Mouse (Mus musculus): Measurements from ENCODE around the gene Il6st. TPM values are rescaled to one million over a fixed set of nuclear protein-coding genes. Genes with fewer than 3 reads are reported as not detected.

The Il6st gene
- polyA plus RNA-seq, 1 experiment = not detected

DNA sequence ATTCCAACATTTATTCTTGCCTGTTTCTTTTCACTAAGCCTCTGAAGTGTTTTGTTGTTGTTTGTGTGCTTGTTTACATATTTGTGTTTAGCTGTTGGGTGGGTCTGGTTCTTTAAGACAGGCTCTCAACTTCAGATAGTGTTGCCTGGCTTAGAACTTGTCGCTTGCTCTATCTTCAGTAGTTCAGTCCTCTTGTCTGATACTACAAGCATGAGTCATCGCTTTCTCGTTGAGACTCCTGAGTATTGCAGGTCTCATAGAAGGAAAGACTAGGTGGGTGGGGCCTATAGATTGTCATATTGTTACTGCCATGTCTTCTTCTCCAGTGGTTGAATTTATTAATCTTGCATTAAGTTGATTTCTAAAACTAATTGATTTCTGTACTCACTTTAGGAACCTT is 26.2 kb downstream of the Il6st start:
- H3K4me3 ChIP-seq (ENCODE audit: insufficient read depth, low read depth, low read length) = no peak overlapping the region
- H3K27ac ChIP-seq (ENCODE audit: insufficient read depth, low read depth, low read length) = no peak overlapping the region
- 90% methylated on average over 3 of the region's 3 CpGs for WGBS
- no peaks in the 10 kb centered on the region for H3K4me1 ChIP-seq (ENCODE audit: control insufficient read depth, insufficient read depth, low read length)
- TF ChIP-seq CTCF (IDR thresholded peaks at IDR 0.05; ENCODE audit: insufficient read depth, low read depth, low read length) (no peak), POLR2A (IDR thresholded peaks at IDR 0.05; ENCODE audit: insufficient read depth, low read depth, low read length) (no peak)

DNA sequence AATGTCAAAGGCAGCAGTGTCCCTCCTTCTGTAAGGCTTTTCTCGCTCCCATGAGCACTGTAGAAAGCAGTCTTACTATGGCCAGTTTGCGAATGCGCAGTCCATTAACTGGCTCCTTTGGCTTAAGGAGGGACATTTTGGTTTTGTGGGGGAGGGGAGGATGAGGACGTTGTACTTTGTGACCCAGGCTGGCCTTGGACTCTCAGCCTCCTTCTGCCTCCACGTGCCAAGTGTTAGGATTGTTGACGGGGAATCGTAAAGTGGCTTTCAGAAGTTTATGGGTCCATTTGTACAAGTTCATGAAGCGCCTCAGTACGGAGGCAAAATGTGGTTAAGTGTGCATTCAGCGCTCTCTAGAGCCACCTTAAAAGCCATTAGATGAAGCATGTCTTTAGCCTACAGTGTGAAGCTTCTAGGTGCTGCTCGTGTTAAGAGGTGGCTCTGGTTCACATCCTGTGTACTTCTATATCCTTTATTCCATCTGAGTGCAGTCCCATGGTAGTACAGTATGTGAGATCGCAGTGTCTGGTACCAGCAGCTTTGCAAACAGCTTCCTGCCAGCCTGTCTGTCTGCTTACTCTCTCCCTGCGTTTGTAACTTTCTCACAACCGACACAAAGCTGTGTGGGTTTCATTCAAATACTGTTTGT is 27.9 kb downstream of the Il6st start:
- Histone ChIP-seq H3K27ac (ENCODE audit: insufficient read depth, low read depth, low read length) (no peak overlapping the region), H3K4me3 (ENCODE audit: insufficient read depth, low read depth, low read length) (no peak overlapping the region), H3K4me1 (ENCODE audit: control insufficient read depth, insufficient read depth, low read length) (no peaks in the 10 kb centered on the region)
- no peak for TF ChIP-seq POLR2A (IDR thresholded peaks at IDR 0.05; ENCODE audit: insufficient read depth, low read depth, low read length)
- TF ChIP-seq CTCF (IDR thresholded peaks at IDR 0.05; ENCODE audit: insufficient read depth, low read depth, low read length) = no peak
- 92% methylated on average over 14 of the region's 14 CpGs for WGBS

DNA sequence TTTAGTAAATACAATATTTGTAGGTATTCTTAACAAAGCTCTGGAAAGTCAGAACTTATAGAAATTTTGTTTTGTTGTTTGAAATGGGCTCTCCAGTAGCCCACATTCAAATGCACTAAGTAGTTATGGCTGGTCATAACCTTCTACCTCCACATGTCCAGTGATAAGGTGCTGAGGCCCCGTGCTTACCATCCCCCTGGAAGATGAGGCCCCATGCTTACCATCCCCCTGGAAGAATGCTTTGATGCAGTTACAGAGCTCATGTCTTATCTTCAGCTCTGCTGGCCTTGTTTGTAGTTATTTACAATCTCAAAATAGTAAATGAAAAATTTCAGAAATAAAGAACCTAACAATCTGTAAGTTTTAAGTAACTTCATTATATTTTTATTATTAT is 28.4 kb downstream of the Il6st start:
- H3K4me3 ChIP-seq (ENCODE audit: insufficient read depth, low read depth, low read length) = no peak overlapping the region
- TF ChIP-seq CTCF (IDR thresholded peaks at IDR 0.05; ENCODE audit: insufficient read depth, low read depth, low read length) (no peak), POLR2A (IDR thresholded peaks at IDR 0.05; ENCODE audit: insufficient read depth, low read depth, low read length) (no peak)
- H3K4me1 ChIP-seq (ENCODE audit: control insufficient read depth, insufficient read depth, low read length) = no peaks in the 10 kb centered on the region
- H3K27ac ChIP-seq (ENCODE audit: insufficient read depth, low read depth, low read length) = no peak overlapping the region
- WGBS = 97% methylated on average over 1 of the region's 1 CpGs

DNA sequence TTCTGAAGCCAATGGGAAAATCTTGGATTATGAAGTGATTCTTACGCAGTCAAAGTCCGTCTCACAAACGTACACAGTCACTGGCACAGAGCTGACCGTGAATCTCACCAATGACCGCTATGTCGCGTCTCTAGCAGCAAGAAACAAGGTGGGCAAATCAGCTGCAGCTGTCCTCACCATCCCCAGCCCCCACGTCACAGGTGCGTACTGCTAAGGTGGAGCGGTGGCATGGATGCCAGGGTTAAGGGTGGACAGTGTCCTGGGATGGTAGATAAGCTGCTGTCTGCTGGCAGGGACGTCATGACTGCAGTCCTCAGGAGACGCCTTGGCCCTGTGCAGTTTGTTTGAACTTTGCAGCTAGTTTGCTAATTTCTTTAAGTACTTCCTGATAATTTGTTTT is 30.7 kb downstream of the Il6st start:
- H3K4me1 ChIP-seq (ENCODE audit: control insufficient read depth, insufficient read depth, low read length) = no peaks in the 10 kb centered on the region
- H3K27ac ChIP-seq (ENCODE audit: insufficient read depth, low read depth, low read length) = no peak overlapping the region
- no peak for TF ChIP-seq POLR2A (IDR thresholded peaks at IDR 0.05; ENCODE audit: insufficient read depth, low read depth, low read length)
- no peak for TF ChIP-seq CTCF (IDR thresholded peaks at IDR 0.05; ENCODE audit: insufficient read depth, low read depth, low read length)
- no peak overlapping the region for H3K4me3 ChIP-seq (ENCODE audit: insufficient read depth, low read depth, low read length)
- WGBS = 96% methylated on average over 12 of the region's 12 CpGs

DNA sequence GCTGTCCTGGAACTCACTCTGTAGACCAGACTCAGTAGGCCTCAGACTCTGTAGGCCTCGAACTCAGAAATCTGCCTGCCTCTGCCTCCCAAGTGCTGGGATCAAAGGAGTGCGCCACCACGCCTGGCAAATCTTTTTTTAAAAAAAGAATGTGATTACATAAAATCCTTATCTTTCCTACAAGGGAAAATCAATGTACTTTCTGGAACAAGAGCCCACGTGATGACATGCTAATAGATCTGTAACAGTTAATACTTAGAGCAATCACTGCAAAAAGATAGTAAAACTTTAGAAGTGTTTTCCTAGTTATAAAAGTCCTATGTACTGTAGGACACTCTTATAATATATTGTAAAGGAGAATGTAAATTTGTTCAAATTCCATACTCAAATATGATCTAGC is 36.2 kb downstream of the Il6st start:
- Histone ChIP-seq H3K27ac (ENCODE audit: insufficient read depth, low read depth, low read length) (no peak overlapping the region), H3K4me3 (ENCODE audit: insufficient read depth, low read depth, low read length) (no peak overlapping the region), H3K4me1 (ENCODE audit: control insufficient read depth, insufficient read depth, low read length) (no peaks in the 10 kb centered on the region)
- no peak for TF ChIP-seq POLR2A (IDR thresholded peaks at IDR 0.05; ENCODE audit: insufficient read depth, low read depth, low read length)
- no peak for TF ChIP-seq CTCF (IDR thresholded peaks at IDR 0.05; ENCODE audit: insufficient read depth, low read depth, low read length)
- WGBS = 97% methylated on average over 4 of the region's 4 CpGs

DNA sequence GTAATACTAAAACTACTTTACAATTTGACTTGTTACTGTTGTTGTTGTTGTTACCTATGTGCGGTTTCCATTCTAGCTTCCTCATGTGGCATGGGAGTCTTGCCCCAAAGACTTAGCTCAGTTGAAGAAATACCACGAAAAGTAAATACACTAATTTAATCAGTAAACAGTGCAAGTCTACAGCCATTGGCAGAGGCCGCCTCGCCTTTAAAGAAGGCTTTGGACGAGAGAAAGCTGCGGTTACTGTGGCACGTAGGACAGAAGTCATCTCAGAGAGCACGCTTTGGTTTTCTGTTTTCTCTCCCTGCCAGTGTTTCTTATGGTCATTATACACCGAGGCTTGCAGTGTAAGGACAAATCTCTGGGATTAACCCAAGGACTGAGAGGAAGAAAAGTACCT is 36.6 kb downstream of the Il6st start:
- Histone ChIP-seq H3K4me1 (ENCODE audit: control insufficient read depth, insufficient read depth, low read length) (no peaks in the 10 kb centered on the region), H3K27ac (ENCODE audit: insufficient read depth, low read depth, low read length) (no peak overlapping the region), H3K4me3 (ENCODE audit: insufficient read depth, low read depth, low read length) (no peak overlapping the region)
- TF ChIP-seq CTCF (IDR thresholded peaks at IDR 0.05; ENCODE audit: insufficient read depth, low read depth, low read length) (no peak), POLR2A (IDR thresholded peaks at IDR 0.05; ENCODE audit: insufficient read depth, low read depth, low read length) (no peak)
- 94% methylated on average over 9 of the region's 9 CpGs for WGBS

DNA sequence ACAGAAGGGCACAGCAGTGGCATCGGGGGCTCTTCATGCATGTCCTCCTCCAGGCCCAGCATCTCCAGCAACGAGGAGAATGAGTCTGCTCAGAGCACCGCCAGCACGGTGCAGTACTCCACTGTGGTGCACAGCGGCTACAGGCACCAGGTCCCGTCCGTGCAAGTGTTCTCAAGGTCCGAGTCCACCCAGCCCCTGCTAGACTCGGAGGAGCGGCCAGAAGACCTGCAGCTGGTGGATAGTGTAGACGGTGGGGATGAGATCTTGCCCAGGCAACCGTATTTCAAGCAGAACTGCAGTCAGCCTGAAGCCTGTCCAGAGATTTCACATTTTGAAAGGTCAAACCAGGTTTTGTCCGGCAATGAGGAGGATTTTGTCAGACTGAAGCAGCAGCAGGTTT is 40.0 kb downstream of the Il6st start:
- 95% methylated on average over 13 of the region's 13 CpGs for WGBS
- peaks cover 12% of the 10 kb centered on the region for H3K4me1 ChIP-seq (ENCODE audit: control insufficient read depth, insufficient read depth, low read length)
- no peak overlapping the region for H3K27ac ChIP-seq (ENCODE audit: insufficient read depth, low read depth, low read length)
- TF ChIP-seq POLR2A (IDR thresholded peaks at IDR 0.05; ENCODE audit: insufficient read depth, low read depth, low read length) = no peak
- TF ChIP-seq CTCF (IDR thresholded peaks at IDR 0.05; ENCODE audit: insufficient read depth, low read depth, low read length) = no peak
- no peak overlapping the region for H3K4me3 ChIP-seq (ENCODE audit: insufficient read depth, low read depth, low read length)

DNA sequence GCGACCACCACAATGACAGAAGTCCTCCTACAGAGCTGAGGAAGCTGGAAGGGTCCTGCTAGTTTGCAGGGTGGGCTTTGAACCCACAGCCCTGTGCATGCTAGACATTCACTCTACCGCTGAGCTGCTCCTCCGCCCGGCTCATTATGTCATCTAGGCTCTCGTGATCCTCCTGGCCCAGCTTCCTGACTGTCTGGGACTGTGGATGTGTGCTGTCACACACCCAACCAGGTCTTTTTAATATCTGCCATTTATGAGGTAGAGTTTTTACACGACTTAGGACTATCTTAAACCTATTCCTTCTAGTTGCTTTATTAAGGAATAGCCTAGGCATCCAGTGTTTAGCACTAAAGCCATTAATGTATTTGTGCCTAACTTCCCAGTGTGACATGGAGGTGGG is 41.6 kb downstream of the Il6st start:
- Histone ChIP-seq H3K4me3 (ENCODE audit: insufficient read depth, low read depth, low read length) (no peak overlapping the region), H3K4me1 (ENCODE audit: control insufficient read depth, insufficient read depth, low read length) (peaks cover 12% of the 10 kb centered on the region), H3K27ac (ENCODE audit: insufficient read depth, low read depth, low read length) (no peak overlapping the region)
- 96% methylated on average over 6 of the region's 6 CpGs for WGBS
- TF ChIP-seq CTCF (IDR thresholded peaks at IDR 0.05; ENCODE audit: insufficient read depth, low read depth, low read length) (no peak), POLR2A (IDR thresholded peaks at IDR 0.05; ENCODE audit: insufficient read depth, low read depth, low read length) (no peak)

DNA sequence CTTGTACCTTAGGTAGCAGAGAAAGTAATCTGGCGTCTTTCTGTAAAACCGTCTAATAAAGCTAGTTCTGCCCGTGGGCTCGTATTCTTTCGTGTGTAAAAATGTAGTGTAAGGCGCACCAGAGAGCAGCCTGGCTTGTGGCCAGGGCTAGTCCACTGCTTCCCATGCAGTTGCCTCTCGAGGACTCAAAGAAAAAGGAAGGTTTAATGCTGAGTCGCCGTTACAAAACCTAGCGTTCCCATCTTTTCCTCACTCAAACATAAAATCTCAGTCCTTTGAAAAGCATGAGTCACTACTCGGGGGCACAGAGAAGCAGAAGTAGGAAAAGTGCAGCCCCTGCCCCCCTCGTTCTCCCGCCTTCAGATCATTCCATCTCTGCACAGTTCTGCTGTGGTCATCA is 42.9 kb downstream of the Il6st start:
- 36% methylated on average over 13 of the region's 13 CpGs for WGBS
- no peak overlapping the region for H3K27ac ChIP-seq (ENCODE audit: insufficient read depth, low read depth, low read length)

DNA sequence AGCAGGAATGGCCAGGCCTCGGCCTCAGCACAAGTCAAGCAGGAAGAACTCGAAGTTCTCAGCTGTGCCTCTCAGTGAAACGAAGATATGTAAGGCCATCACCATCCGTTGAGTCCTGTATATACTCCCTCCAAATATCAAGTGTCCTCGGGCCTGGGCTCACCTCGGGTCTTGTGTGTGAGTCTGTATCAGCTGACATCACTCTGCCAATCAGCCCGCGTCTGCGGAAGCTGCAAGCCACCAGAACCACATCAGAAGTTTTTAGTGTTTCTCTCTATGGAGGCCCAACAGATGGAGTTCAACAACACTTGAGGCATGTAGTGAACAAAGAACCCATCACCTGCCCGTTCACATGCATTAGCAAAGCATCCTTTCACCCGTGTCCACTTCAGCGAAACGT is 43.8 kb downstream of the Il6st start:
- H3K4me1 ChIP-seq (ENCODE audit: control insufficient read depth, insufficient read depth, low read length) = peaks cover 16% of the 10 kb centered on the region
- TF ChIP-seq POLR2A (IDR thresholded peaks at IDR 0.05; ENCODE audit: insufficient read depth, low read depth, low read length) = no peak
- no peak for TF ChIP-seq CTCF (IDR thresholded peaks at IDR 0.05; ENCODE audit: insufficient read depth, low read depth, low read length)
- H3K27ac ChIP-seq (ENCODE audit: insufficient read depth, low read depth, low read length) = no peak overlapping the region
- H3K4me3 ChIP-seq (ENCODE audit: insufficient read depth, low read depth, low read length) = no peak overlapping the region
- 75% methylated on average over 13 of the region's 13 CpGs for WGBS

More for the DNA sequence above, 42.9 kb downstream of the Il6st start:
- Histone ChIP-seq H3K4me1 (ENCODE audit: control insufficient read depth, insufficient read depth, low read length) (peaks cover 16% of the 10 kb centered on the region), H3K4me3 (ENCODE audit: insufficient read depth, low read depth, low read length) (no peak overlapping the region)
- no peak for TF ChIP-seq CTCF (IDR thresholded peaks at IDR 0.05; ENCODE audit: insufficient read depth, low read depth, low read length)
- TF ChIP-seq POLR2A (IDR thresholded peaks at IDR 0.05; ENCODE audit: insufficient read depth, low read depth, low read length) = no peak
